Mouse (Mus musculus): ENCODE data around the gene Alms1. TPM values are rescaled to one million over a fixed set of nuclear protein-coding genes. Genes with fewer than 3 reads are reported as not detected.
A peak's percentile ranks its signal among the peaks of the same experiment; 100 is the strongest.

Gene Alms1
- total RNA-seq (2012; rRNA removed) (8.8 and 9.0 TPM in 2 replicates), polyA plus RNA-seq (2012; ENCODE audit: insufficient read depth in 1 of 2, insufficient read length in 2 of 2, low read depth in 1 of 2, low replicate concordance in 2 of 2, missing spikeins in 1 of 2) (10 to 100 TPM in 1 of 2 experiments, 1 to 10 TPM in 1; 7.5 to 47.3 TPM)

GRCm38 (mm10) chr6:85587396-85588143 lies at the start of gene Alms1:
TSS of gene Alms1 (plus strand) at chr6:85587531.
- peak; percentile 97 for DNase-seq (ENCODE audit: low read depth, low spot score)
- no peaks in the 10 kb centered on the region for H3K27me3 ChIP-seq (ENCODE audit: control insufficient read depth in 1 of 2, insufficient read depth in 2 of 2, low read length in 2 of 2)
- H3K36me3 ChIP-seq (ENCODE audit: control insufficient read depth in 1 of 2, insufficient read depth in 2 of 2, low read length in 2 of 2) = peaks cover 0 to 30% of the 10 kb centered on the region in 2 experiments; a peak in 2 of 4 replicates
- H3K79me2 ChIP-seq (ENCODE audit: control insufficient read depth, insufficient read depth, low read length, poor library complexity) = peaks cover 30% of the 10 kb centered on the region
- TF ChIP-seq TCF12 (IDR thresholded peaks at IDR 0.05; ENCODE audit: low read depth, low read length) (peak; percentile 26; the same call in 1 of the 2 replicates), SIN3A (IDR thresholded peaks at IDR 0.05; ENCODE audit: low read length) (peak; percentile 97), E2F4 (IDR thresholded peaks at IDR 0.05; ENCODE audit: borderline replicate concordance, low read depth, low read length) (peak; percentile 99), NRF1 (IDR thresholded peaks at IDR 0.05; ENCODE audit: insufficient read depth, low read depth, low read length, poor library complexity, severe bottlenecking) (peak; percentile 89), TBP (IDR thresholded peaks at IDR 0.05; ENCODE audit: low read depth, low read length) (peak; percentile 52; the same call in 1 of the 2 replicates), ZMIZ1 (IDR thresholded peaks at IDR 0.05; ENCODE audit: low read depth, low read length) (no peak), ZC3H11A (IDR thresholded peaks at IDR 0.05; ENCODE audit: low read depth, low read length) (no peak), HCFC1 (IDR thresholded peaks at IDR 0.05; ENCODE audit: low read depth, low read length) (peak; percentile 57; the same call in 1 of the 2 replicates), NELFE (IDR thresholded peaks at IDR 0.05; ENCODE audit: low read depth, low read length) (peak; percentile 79), POLR2AphosphoS2 (IDR thresholded peaks at IDR 0.05; ENCODE audit: low read length) (no peak; the same call in 1 of the 2 replicates), POLR2A (IDR thresholded peaks at IDR 0.05; ENCODE audit: control insufficient read depth in 1 of 2, insufficient read depth in 1 of 2, low read depth in 1 of 2, low read length in 2 of 2, poor library complexity in 1 of 2) (peak; percentile 82 to 86; a peak in 3 of 4 replicates), MXI1 (IDR thresholded peaks at IDR 0.05; ENCODE audit: low read depth, low read length) (peak; percentile 79)
- H3K9ac ChIP-seq (ENCODE audit: control insufficient read depth, low read depth, low read length, poor library complexity, severe bottlenecking) = peak within 1 kb of the TSS; percentile 69
- peak within 1 kb of the TSS; percentile 57 for H3K27ac ChIP-seq (ENCODE audit: control insufficient read depth, low read depth, low read length)
- H3K9me3 ChIP-seq (replicated peaks; ENCODE audit: insufficient read depth, low read length) = no peaks in the 10 kb centered on the region
- H3K4me1 ChIP-seq (ENCODE audit: control insufficient read depth in 1 of 2, insufficient read depth in 2 of 2, low read length in 2 of 2) = peaks cover 18 to 22% of the 10 kb centered on the region in 2 experiments
- H3K4me3 ChIP-seq (ENCODE audit: control insufficient read depth in 1 of 2, insufficient read depth in 1 of 2, low read depth in 2 of 2, low read length in 2 of 2) = peak within 1 kb of the TSS; percentile 62 to 66

GRCm38 (mm10) chr6:85543351-85544175 lies 43.8 kb upstream of the Alms1 start:
- Histone ChIP-seq H3K9me3 (replicated peaks; ENCODE audit: insufficient read depth, low read length) (no peaks in the 10 kb centered on the region), H3K27me3 (ENCODE audit: control insufficient read depth in 1 of 2, insufficient read depth in 2 of 2, low read length in 2 of 2) (peaks cover 0 to 1% of the 10 kb centered on the region in 2 experiments; a peak in 2 of 4 replicates)
- TF ChIP-seq RAD21 (IDR thresholded peaks at IDR 0.05; ENCODE audit: low read depth, low read length) = no peak
- no peak for TF ChIP-seq SIN3A (IDR thresholded peaks at IDR 0.05; ENCODE audit: low read length)
- TF ChIP-seq POLR2AphosphoS2 (IDR thresholded peaks at IDR 0.05; ENCODE audit: low read length) = no peak
- TF ChIP-seq USF2 (IDR thresholded peaks at IDR 0.05; ENCODE audit: borderline replicate concordance in 1 of 2, insufficient read depth in 1 of 2, low read depth in 1 of 2, low read length in 2 of 2) = no peak
- no peak for TF ChIP-seq ZC3H11A (IDR thresholded peaks at IDR 0.05; ENCODE audit: low read depth, low read length)
- TF ChIP-seq E2F4 (IDR thresholded peaks at IDR 0.05; ENCODE audit: borderline replicate concordance, low read depth, low read length) = no peak
- no peak for TF ChIP-seq EP300 (IDR thresholded peaks at IDR 0.05; ENCODE audit: low read depth in 1 of 2, low read length in 2 of 2)
- TF ChIP-seq ZNF384 (IDR thresholded peaks at IDR 0.05; ENCODE audit: low read depth, low read length) = no peak
- TF ChIP-seq USF1 (IDR thresholded peaks at IDR 0.05; ENCODE audit: low read depth, low read length) = no peak
- no peak for TF ChIP-seq KAT2A (conservative IDR thresholded peaks at IDR 0.05; ENCODE audit: low read depth, low read length)
- TF ChIP-seq GATA1 (IDR thresholded peaks at IDR 0.05; ENCODE audit: low read depth, low read length) = no peak
- TF ChIP-seq CHD2 (IDR thresholded peaks at IDR 0.05; ENCODE audit: low read length) = no peak
- no peak for TF ChIP-seq GABPA (IDR thresholded peaks at IDR 0.05; ENCODE audit: low read depth, low read length)
- TF ChIP-seq UBTF (IDR thresholded peaks at IDR 0.05; ENCODE audit: borderline replicate concordance, insufficient read depth, low read depth, low read length) = no peak
- no peak for TF ChIP-seq TAL1 (IDR thresholded peaks at IDR 0.05; ENCODE audit: low read length)
- no peak for TF ChIP-seq POLR2AphosphoS5 (IDR thresholded peaks at IDR 0.05; ENCODE audit: borderline replicate concordance, low read depth, low read length)
- TF ChIP-seq RCOR1 (IDR thresholded peaks at IDR 0.05; ENCODE audit: low read depth, low read length) = no peak
- TF ChIP-seq ETS1 (IDR thresholded peaks at IDR 0.05; ENCODE audit: low read depth, low read length) = no peak

More at GRCm38 (mm10) chr6:85543351-85544175, 43.8 kb upstream of the Alms1 start:
- Histone ChIP-seq H3K4me1 (ENCODE audit: control insufficient read depth in 1 of 2, insufficient read depth in 2 of 2, low read length in 2 of 2) (peaks cover 6 to 7% of the 10 kb centered on the region in 2 experiments), H3K4me3 (ENCODE audit: control insufficient read depth in 1 of 2, insufficient read depth in 1 of 2, low read depth in 2 of 2, low read length in 2 of 2) (no peak overlapping the region), H3K36me3 (ENCODE audit: control insufficient read depth in 1 of 2, insufficient read depth in 2 of 2, low read length in 2 of 2) (peaks cover 0 to 9% of the 10 kb centered on the region in 2 experiments; a peak in 2 of 4 replicates), H3K27ac (ENCODE audit: control insufficient read depth, low read depth, low read length) (no peak overlapping the region), H3K79me2 (ENCODE audit: control insufficient read depth, insufficient read depth, low read length, poor library complexity) (no peaks in the 10 kb centered on the region), H3K9ac (ENCODE audit: control insufficient read depth, low read depth, low read length, poor library complexity, severe bottlenecking) (no peak overlapping the region)
- DNase-seq (ENCODE audit: low read depth, low spot score) = no peak
